Mouse (Mus musculus) spleen, embryonic (tissue): ENCODE measurements at regions not wholly inside any gene's neighbourhood (a gene's known extent, or its start where the extent isn't known, plus 50 kb on each side); places are given as distances from the start of the nearest gene placed in this dataset.

Experiments used
- CTCF ChIA-PET: fragments of 350-600 bp; sonication (Branson Sonifier 250); formaldehyde crosslinking; loops from one replicate; lab custom pipeline; 2022; lab: Charles Lee

GRCm38 (mm10) chr13:51972656-51973310 lies 126.3 kb downstream of the Gadd45g start:
- CTCF ChIA-PET: interaction anchor here (0.6 kb wide), 1 partner anchor 105 kb away, joined by 3 read pairs; no protein-coding TSS in a partner anchor

DNA sequence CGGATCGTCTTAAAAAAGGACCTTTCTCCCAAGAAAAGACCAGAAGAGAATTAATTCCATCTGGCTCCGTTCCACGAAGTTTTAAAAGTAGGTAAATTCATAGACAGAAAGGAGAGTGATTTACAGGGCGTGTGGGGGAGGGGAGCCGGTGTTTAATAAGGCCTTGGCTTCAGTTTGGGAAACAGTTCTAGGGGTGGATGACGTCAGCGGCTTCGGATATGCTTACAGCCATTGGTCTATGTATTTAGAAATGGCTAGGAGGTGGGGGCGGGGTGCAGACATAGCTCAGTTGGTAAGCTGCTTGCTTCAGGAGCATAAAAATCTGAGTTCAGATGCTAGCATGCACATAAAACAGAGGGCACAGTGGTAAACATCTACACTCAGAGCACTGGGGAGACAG lies 127.0 kb downstream of the Gadd45g start:
- CTCF ChIA-PET: no interaction called here

DNA sequence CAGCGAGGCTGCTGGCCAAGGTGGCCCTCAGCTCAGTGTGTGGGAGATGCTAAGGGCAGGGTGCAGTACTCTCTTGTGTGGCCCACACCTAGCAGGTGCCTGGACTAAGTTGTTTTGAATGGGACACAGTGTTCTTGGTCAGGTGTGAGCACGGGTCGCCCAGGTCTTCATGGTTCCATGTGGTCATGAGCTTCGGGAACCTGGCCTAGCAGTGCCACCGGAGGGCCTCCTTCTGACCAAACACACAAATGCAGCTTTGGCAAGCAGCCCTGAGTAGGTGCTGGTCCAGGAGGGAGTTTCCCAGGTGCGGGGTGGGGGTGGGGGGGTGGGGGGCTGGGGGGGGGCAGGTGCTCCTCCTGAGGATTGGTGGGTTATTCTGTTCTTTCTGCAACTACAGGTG lies 127.6 kb downstream of the Gadd45g start:
- CTCF ChIA-PET: interaction anchor here (0.6 kb wide), 1 partner anchor 18 kb away, joined by 4 read pairs; no protein-coding TSS in a partner anchor

DNA sequence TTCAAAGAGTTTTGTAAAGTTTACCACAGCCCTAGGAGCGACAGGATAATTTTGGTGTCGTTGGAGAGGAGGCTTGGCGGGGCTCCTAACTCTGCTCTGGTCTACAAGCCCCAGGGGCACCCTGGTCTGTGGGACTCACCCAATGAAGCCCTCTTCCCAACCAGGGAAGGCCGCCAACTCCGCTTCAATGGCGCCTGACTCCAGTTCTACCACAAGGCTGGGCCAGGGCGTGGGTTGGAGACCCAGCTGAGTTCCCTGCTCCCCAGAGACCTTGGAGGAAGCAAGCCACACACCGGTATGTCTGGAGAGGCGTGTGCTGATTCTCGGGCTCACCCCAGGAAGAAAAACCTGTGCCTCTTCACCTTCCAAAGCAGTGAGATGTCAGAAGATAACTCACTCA lies 128.9 kb downstream of the Gadd45g start:
- CTCF ChIA-PET: no interaction called here

- CTCF ChIA-PET: no interaction called here
Observed at GRCm38 (mm10) chr13:51975801-51976601, 129.5 kb downstream of the Gadd45g start.

DNA sequence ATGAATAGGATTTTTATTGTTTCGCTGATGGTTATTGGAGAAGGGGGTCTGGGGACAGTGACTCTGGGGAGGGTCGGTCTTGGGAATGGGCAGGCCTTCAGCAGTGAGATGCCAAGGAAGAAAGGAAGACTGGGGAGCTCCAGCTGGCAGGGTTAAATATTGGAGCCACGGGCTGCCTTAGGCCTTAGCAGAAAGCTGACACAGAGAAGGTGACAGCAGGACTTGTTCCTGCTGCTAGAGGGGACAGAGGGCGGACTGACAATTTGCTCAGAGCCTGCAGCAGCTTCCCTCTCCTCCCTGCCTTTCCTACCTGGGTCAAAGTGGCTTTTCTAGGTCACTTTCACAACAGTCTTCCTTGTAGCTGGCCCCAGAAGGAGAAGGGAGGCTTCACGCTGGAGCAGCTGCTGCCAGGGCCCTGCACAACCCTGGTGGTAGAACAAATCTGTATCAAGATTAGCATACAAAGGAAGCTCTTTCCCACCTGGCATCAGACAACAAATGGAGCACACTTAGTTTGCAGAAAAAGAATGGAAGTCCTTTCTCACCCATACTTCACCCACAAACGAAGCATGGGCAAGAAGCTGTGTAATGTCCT lies 130.2 kb downstream of the Gadd45g start:
- CTCF ChIA-PET: interaction anchor here (0.7 kb wide), 1 partner anchor 291 kb away, joined by 8 read pairs; no protein-coding TSS in a partner anchor

DNA sequence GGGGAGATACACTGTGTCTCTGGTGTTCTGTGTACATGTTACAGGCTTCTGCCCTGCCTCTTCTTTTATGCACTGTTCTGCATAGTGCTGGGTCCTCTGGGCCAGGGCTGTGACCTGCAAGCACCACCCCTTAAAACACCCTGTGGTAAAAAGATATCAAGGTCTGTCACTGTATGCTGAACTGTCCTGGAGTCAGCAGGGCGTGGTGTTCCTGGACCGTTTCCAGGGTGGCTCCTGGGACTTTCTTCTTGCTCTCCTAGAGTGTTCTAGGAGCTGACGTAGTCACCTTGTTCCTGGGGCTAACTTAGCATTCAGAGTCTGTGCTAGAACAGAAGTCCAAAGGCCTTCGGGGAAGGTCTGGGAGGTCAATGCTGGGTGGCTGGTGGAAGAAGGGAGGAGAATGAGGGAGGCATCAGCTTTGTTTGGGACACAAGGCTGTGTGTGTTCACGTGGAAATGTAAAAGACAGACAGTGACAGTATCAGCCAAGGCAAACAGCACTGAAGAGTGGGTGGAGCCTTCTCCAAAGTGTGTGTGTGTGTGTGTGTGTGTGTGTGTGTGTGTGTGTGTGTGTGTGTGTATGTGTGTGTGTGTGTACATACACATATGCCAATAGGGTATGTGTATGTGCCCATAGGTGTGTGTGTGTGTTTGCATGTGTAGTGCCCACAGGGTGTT lies 133.0 kb downstream of the Gadd45g start:
- CTCF ChIA-PET: interaction anchor here (0.6 to 0.7 kb wide), 2 partner anchors 39 to 259 kb away, joined by 7 to 8 read pairs; no protein-coding TSS in a partner anchor

DNA sequence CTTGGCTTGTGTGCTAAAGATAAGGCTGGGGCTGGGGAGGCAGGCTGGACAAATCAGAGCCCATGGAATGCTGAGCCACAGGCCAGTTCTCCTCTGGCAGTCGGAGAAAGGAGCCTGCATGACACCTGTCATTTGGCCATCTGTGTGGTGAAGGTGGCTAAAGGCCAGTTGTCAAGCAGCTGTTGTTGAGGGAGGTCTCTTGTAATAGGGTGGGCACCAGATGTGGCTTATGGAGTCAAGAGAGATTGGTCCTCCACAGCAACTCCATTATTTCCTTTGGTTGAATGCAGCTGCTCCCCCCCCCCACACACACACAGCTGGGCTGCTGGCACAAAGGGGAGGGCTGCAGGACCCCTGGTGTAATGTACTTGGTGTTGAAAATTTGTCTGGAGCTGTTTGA lies 133.9 kb downstream of the Gadd45g start:
- CTCF ChIA-PET: no interaction called here

DNA sequence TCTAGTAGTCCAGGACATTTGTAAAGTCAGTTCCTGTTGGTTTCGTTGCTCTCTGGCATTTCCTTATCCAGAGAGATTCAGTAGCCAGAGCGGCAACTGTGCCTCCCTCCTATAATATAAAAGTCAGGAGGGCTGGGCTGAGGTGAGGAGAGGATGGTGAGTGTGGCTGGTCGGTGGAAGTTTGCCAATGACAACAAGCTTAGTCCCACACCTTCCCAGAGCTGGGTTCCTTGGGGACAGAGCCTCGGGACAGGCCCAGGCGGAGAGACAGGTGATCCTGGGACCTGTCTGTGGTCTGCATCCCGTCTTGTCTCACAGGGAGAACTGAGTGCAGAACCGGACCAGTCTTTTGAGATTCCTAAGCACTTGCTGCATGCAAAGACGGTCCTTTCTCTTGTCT lies 136.5 kb downstream of the Gadd45g start:
- CTCF ChIA-PET: no interaction called here

- CTCF ChIA-PET: no interaction called here
Observed at GRCm38 (mm10) chr13:51983575-51983974, 137.1 kb downstream of the Gadd45g start.

DNA sequence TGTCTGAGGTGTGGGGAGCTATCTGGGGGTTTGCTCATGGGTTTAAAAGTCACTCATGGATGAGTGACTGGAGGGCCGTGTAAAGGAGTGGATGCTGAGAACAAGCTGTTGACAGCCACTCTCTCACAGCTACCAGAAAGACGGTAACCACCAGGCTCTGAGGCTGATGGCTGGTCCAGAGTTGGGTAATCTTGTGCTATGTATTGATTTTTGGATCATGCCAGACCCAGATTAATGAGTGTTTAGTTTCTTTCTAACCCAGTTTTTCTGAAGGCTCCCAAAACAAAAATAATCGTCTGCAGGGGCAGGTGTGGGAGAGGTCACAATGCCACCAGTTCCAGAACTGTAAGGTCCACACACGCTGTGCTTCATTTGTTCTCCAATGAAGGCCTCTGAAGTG lies 144.9 kb downstream of the Gadd45g start:
- CTCF ChIA-PET: no interaction called here

- CTCF ChIA-PET: no interaction called here
Observed at GRCm38 (mm10) chr13:51992878-51993277, 146.4 kb downstream of the Gadd45g start.

DNA sequence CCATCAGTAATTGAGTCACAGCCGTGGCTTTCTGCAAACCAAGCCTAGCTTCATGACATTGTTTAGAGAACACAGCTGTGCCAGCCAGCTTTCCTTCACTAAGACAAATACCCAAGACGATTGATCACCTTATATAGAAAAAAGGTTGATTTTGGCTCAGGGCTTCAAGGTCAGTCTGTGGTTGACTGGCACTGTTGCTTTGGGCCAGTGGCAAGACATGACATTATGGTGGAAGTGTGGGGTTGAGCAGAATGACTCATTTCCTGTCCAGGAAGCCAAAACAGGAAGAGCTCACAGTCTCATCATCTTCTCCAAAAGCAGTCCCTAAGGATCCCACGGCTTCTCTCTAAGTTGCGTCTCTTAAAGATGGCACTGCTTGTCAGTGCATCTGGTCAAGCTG lies 149.7 kb downstream of the Gadd45g start:
- CTCF ChIA-PET: interaction anchor here (0.5 to 0.8 kb wide), 3 partner anchors 14 to 543 kb away, joined by 3 to 5 read pairs (median 4); no protein-coding TSS in a partner anchor

GRCm38 (mm10) chr13:51998542-51998941 lies 152.1 kb downstream of the Gadd45g start:
- CTCF ChIA-PET: no interaction called here

DNA sequence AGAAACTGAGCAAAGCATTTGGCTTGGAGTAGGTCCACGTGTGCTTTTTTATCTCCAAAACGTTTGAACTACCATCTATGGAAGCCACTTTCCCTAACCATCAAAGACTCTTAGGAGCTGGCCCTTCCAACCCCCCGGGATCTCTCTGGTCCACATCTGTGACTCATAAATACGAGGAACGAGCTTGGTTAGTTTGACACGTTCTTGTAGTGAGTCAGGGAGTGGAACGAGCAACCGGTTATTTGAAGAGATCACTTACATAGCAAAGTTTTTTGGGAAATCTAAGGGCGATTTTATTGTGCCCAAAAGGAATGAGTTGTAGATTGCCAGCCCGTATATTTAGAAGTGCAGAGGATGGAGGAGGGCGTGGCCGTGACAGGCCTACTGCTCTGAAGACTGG lies 155.3 kb downstream of the Gadd45g start:
- CTCF ChIA-PET: no interaction called here

DNA sequence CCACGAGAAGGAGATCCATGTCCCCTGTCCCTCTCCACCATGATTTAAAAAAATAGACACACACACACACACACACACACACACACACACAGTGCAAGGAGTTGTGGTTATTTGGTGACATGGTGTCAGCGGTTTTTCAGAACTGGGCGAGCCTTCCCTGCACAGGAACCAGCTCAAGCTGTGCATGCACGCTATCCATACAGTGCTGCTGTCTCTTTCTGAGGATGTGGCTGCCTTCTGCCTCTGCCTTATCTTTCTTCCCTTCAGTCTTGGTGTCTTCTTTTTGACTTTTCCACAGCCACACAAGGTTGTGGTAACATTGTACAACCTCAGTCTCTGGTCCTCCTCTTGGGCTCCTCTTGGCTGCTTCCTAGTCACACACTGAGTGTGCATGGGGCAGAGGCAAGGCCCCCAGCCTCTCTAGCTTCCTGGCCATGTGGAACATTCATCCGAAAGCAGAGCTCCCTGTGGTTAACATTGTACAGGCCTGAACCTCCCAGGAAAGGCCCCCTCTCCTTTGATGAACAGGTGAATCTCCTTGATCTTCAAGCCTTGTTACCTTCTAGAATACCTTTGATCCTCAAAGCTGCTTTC lies 157.6 kb downstream of the Gadd45g start:
- CTCF ChIA-PET: no interaction called here

- CTCF ChIA-PET: interaction anchor here (0.6 kb wide), 1 partner anchor 55 kb away, joined by 3 read pairs; no protein-coding TSS in a partner anchor
Observed at GRCm38 (mm10) chr13:52007585-52008395, 161.3 kb downstream of the Gadd45g start.

GRCm38 (mm10) chr13:52009231-52009630 lies 162.8 kb downstream of the Gadd45g start:
- CTCF ChIA-PET: no interaction called here

DNA sequence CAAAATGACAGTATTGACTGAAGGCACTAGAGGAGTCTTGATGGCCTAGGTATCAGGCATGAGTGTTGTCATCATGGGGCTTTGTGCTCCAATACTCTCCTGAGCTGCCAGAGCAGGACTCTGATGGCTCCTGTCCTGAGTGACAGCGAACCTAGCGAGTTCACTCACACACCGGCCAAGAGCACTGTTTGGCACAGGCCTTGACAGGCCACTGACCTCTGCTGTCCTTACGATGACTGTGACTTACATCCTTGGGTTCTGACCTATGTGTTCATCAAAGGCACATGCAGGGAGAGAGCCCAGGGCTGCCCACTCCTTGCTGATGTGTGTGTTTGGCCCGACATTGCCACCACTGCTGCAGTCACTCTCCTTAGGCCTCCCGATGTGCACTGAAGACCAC lies 163.3 kb downstream of the Gadd45g start:
- CTCF ChIA-PET: no interaction called here

DNA sequence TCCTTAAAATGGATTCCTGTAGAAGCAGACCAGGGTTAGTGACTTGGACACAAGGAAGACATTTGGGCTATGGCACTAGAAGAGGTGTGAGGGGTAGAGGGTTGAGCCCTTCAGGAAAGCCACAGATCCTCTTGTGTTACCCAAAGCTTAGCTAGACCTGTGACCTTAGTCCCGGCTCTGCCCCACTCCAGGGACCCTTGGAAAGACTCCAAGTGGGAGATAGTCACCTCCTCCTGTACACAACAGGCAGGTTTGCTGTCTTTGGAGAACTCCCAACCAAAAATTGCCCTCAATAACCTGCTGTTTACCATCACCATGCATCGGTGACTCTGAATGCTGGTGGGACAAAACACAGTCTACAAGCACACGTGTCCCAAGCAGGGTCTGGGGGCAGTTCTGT lies 164.5 kb downstream of the Gadd45g start:
- CTCF ChIA-PET: no interaction called here
